Mouse (Mus musculus) kidney, adult 2 months (tissue): Measurements from ENCODE around the gene Crlf1.
A peak's percentile ranks its signal among the peaks of the same experiment; 100 is the strongest.

Source experiments
- CTCF ChIP-seq: fragments of 200-500 bp; conservative IDR thresholded peaks from 2 replicates; pipeline ENCODE4 v1.5.1; 2011; ENCODE audit warnings: low read depth, mild to moderate bottlenecking, control low read depth, low read length, moderate library complexity, mixed read lengths; ENCODE audit not compliant: insufficient read depth, insufficient read length
- POLR2A ChIP-seq: fragments of 200-500 bp; IDR thresholded peaks from one replicate; pipeline ENCODE4 v1.6.1; 2011; ENCODE audit warnings: low read depth, low read length, control low read depth

GRCm38 (mm10) chr8:70504851-70505250 lies 11.9 kb downstream of the Crlf1 start:
- peak; percentile 80 for TF ChIP-seq CTCF
- no peak for TF ChIP-seq POLR2A
